Mouse (Mus musculus): Measurements from ENCODE around the gene Dennd6a.
A peak's percentile ranks its signal among the peaks of the same experiment; 100 is the strongest.

Dennd6a gene

DNA sequence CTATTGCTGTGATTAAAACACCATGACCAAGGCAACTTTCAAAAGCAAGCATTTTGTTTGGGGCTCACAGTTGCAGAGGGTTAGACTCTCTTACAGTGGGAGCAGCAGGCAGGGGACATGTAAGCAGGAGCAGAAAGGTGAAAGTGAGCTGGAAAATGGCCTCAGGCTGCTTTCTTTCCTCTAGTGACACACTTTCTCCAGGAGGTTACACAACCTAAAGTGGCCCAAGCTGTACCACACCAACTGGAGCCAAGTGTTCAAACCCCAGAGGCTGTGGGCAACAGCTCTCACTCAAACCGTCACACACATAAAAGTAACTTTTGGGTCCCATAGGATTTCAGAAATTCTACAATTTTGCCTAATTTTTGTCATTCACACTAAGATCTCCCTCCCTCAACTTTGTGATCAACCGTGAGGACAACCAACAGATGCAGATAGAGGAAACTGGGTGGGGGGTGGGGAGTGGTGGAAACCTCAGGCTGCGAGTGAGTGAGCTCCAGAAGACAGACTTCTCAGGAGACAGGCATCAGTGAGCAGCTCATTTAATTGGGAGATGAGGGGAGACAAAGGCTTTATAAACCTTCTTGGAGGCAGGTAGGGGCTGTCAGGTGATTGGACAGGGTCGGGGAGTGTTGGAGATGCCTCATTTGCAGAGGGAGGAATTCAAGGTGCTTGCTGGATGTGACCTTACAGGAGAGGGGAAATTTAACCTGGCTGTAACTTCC is 1.5 kb upstream of the Dennd6a start:
- DNase-seq (ENCODE audit: low read depth, low spot score), result no peak

DNA sequence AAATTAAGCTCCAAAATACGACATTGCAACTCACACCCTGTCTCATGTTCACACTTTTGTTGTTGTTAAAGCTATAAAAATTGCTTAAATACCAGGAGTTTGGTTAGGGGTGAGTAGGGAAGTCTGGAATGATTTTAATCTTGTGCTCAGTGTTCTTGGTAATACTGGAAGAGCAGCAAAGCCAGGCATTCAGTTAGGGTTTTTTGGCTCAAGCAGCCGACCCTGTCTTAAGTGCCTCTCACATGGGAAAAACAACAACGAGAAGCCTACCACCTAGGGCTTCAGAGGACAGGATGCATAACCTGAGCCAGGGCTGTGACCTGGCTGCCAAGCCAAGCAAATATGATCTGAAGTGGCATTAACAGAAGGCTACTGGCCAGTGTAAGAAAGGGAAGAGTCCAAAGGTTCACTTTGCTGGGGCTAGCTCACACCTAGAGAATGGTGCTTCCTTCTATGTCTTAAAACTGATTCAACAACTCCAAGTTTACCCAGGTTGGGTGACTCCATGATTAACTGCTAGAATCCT is 2.7 kb downstream of the Dennd6a start:
- DNase-seq (ENCODE audit: low read depth, low spot score), result no peak

DNA sequence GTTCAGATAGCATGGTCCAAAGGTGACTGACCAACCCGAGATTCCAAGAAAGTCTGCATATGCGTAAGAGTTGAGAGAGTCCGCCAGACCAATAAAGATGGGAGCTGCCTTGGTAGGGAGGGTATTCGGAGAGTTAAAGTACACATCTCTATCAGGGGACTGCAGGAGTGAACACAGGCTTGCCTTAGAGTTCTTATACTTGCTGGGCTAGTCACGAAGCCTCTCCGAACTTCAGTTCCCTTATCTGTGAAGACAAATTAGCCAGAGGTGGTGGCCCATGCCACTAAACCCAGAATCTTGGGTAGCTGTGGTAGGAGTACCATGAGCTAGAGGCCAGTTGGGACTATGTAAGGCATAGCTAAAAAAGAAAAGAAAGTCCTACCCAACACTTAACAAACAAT is 5.1 kb downstream of the Dennd6a start:
- DNase-seq (ENCODE audit: low read depth, low spot score), result peak; percentile 31

DNA sequence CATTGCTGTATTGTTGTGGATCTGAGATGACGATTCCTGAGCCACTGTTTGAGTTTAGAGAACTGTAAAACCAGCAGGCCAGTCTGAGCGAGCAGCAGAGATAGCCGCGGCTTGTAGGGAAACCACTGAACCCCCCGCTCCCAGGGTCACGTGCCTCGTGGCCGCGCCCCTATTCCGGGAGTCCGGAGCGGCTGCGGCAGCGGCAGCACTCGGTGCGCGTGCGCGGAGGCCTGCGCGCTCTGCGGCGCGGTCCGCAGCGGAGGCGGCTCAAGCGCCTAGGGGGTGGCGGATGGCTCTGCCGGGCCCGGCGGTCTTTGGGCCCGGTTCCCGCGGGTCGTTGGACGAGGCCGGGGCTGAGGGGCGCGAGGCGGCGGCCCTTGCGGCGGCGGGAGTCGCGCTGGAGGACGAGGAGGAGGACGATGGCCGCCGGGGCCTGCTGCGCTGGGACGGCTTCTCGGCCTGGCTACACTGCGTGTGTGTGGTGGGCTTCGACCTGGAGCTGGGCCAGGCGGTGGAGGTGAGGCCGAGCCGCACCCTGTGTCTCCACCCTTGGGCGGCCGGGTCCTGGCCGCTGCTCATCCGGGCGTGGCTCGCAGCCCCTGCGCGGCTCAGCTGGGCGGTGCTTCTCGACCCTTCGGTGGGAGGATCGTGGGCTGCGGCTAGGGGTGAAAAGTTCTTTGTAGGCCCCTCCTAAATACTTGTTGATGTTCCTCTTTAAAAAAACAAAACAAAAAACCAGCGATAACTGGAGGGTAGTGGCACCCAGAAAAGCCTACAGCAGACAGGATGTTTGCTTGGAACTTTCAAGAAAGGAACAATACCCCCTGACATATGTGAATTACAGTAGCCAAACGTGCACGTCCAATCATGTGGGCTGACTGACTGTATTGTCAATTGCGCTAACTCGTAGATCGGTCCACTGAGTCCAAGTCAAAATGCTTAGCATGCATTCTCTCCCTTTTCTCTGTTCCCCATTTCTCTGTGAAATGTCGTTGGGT is 6.0 kb downstream of the Dennd6a start:
- peak; percentile 90 for DNase-seq (ENCODE audit: low read depth, low spot score)

DNA sequence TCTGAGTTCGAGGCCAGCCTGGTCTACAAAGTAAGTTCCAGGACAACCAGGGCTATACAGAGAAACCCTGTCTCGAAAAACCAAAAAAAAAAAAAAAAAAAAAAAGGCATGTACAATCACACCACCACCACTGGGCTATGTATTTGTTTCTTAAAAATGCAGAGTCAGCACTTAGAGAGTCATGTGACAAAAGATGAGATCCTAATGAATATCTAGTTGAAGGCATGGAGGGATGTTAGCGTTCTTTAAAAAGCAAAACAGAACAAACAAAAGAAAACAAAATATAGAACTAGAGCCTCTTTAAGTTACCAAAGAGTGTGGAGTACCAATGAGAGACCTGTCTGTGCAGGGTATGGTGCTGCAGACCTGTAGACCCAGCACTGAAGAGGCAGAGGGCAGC is 10.0 kb downstream of the Dennd6a start:
- no peak for DNase-seq (ENCODE audit: low read depth, low spot score)

DNA sequence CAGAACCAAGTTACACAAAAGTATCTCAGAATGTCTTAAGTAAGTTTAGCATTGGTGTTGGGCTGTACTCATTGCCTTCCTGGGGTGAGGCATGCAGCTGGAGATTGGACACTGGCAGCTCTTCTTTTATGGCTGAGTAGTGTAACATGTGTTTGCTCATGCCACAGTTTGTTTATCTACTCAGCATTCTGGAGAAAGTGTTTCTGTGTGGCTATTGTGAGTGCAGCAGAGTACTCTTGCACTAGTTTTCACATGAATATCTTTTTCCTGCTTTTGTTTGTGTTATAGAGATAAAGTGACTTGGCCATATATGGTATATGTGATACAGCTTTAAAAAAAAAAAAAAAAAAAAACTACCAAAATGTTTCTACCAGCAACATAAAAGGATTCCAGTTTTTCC is 13.5 kb downstream of the Dennd6a start:
- DNase-seq (ENCODE audit: low read depth, low spot score), result no peak

DNA sequence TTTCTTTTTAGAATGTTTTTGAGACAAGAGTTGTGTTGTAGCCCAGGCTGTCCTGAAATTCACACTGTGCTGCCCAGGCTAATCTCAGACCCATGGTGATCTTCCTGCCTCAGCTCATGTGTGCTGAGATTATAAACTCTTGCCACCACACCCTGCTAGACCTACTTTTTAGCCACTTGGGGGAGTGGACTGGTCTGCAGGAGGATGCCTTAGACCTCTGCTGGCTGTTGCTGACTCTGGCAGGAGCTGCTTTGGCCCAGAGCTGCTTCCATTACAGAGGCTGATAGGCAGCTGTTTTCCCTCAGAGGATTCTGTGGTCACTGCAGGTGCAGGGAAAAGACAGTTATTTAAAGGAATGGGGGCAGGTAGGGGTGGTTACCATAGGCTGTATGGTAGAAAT is 17.7 kb downstream of the Dennd6a start:
- no peak for DNase-seq (ENCODE audit: low read depth, low spot score)

DNA sequence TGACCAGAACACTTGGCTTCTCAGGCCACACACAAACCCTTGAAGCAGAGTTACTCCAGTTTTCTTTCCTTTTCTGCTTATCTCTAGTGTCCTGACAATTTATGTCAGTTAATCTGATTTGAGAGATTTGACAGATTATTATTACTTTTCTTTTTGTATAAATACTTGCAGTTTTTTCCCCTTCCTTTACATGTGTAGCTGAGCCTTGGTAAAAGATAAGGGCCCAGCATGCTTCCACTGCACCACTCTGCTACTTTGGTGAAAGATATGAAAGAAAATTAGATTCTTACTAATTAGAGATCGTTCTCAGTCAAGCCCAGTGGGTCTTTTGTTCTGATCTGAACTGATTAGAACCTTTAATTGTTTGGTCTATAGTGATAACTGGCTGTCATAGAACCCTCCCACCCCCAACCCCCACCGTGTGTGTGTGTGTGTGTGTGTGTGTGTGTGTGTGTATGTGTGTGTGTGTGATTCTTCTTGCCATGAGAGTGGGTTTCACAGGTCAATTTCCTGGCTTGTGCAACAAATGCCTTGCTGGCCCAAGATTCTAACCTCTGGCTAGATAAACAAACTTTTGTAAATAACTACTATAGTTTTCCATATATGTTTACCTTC is 19.7 kb downstream of the Dennd6a start:
- no peak for DNase-seq (ENCODE audit: low read depth, low spot score)

DNA sequence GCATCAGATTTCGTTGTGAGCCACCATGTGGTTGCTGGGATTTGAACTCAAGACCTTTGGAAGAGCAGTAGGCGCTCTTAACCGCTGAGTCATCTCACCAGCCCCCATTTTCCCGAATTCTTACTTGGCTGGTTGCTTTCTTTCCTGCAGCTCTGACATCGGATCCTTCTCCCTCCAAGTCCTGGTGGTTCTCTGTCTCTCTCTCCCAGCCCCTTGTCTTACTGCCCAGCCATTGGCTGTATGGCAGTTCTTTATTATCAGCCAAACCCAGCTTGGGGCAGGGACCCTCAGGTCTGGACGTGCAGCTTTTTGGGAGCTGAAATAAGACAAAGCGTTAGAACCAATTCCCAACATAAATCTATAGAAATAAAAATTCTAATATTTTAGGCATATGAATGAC is 21.5 kb downstream of the Dennd6a start:
- peak; percentile 55 for DNase-seq (ENCODE audit: low read depth, low spot score)

DNA sequence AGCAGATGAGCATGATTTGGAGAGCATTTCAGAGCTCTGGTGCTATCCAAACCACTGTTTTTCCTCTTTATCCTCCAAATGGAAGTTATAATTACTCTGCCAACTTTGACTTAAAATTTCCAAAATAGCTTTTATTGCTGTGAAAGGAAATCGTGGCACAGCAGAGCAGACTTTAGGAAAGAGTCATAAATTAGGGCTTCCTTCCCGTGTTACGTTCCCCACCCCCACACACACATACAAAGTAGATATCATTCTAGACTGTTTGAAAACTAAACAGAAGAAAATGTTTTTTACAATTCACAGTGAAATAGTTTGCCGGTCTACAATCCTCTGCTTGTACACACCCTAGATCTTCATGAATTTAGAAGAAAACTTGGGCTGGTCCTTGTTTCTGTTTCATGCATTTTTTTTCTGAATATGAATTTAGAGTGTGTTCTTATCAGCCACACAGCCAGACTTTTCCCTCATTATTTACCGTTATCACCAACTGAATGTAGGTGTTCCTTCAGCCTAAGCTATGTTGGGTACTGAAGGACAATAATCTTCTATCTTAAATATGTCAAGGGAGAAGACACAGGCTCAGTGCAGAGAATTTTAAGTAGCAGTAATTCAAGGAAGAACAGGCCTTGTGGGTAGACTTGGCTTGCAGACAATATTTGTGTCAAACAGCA is 22.2 kb downstream of the Dennd6a start:
- DNase-seq (ENCODE audit: low read depth, low spot score), result no peak

DNA sequence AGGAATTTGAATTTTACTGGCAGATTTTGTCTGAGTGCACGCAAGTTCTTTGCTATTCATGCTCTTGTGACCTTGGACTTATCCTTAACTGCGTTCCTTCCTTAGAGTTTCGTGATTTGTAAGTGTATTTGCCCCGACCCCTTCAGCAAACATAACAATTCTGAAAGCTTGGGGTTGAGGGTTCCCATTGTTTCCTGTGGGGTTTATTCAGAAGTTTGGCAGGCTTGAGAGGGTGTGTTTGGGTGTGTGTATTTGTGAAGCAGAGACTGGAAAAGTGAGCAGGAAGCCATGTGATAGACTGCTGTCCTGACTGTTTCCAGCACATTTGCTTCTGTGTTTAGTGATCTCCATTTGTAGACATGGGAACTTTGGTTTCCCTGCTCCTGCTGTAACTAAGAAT is 31.7 kb downstream of the Dennd6a start:
- DNase-seq (ENCODE audit: low read depth, low spot score), result peak; percentile 92

DNA sequence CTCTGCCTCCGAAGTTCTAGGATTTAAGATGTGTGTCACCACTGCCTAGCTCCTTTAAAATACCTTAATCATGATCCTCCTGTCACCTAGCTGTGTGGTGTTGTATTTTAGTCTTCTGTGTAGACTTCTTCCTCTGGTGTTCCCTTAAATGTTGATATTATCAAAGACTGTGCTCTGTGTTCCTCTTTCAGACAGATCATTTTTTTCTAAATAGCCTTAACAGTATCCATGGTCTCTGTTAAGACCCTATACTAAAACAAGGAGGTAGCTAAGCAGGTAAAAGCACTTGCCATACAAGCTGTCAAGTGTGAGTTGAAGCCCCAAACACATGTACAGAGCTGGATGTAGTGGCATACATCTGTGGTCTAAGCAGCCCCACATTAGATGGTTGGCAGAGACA is 36.0 kb downstream of the Dennd6a start:
- no peak for DNase-seq (ENCODE audit: low read depth, low spot score)

DNA sequence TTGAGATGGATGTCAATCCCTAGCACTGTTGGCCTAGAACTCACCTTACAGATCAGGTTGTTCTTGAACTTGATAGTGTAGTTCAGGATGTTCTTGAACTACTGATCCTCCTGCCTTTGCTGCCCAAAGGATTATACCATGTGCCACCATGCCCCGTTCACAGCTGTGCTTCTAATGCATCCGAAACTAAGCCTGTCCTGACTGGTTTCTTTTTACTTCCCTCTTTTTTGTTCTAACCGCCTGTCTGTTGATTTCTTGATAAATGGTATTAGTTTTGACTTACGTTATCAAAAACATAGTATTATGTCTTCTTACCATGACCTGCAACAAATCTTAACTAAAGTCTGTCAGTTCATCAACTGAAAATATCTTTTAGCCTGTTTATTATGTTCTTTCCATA is 37.0 kb downstream of the Dennd6a start:
- no peak for DNase-seq (ENCODE audit: low read depth, low spot score)

DNA sequence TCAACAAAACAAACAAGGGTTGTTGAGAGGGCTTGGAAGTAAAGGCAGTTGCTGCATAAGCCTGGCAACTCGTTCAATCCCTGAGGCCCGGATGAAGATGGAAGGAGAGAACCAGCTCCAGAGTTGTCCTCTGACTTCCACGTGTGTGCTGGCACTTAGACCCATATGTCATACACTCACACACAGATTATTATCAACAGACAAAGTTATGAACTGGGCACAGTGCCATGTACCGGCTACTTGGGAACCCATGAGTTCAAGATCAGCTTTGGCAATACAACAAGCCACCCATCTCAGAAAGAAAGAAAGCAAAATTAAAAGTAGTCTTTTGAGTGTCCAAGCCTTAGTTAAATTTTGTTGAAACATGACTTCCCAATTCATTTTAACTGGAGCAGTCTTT is 51.6 kb downstream of the Dennd6a start:
- no peak for DNase-seq (ENCODE audit: low read depth, low spot score)

DNA sequence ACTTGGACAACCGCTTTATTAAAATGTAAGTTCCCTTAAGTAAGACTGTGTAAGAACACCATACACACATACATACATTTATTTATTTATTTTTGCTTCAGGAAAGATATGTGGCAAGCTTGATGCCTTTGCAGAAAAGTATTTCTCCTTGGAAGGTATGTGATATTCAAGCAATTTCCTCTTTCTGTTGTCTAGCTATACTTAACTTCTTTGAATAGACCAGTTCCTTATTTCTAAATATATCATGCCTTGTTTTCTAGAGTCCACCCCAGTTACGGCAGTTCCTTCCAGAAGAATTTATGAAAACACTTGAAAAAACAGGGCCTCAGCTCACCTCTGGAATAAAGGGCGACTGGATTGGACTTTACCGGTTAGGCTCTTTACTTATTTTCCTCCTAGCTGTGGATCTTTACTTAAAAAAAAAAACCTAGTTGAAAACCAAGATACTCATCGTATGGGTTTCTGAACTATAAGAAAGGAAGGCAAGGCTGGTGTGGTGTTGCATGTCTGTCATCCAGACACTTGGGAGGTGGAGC is 53.0 kb downstream of the Dennd6a start:
- no peak for DNase-seq (ENCODE audit: low read depth, low spot score)

DNA sequence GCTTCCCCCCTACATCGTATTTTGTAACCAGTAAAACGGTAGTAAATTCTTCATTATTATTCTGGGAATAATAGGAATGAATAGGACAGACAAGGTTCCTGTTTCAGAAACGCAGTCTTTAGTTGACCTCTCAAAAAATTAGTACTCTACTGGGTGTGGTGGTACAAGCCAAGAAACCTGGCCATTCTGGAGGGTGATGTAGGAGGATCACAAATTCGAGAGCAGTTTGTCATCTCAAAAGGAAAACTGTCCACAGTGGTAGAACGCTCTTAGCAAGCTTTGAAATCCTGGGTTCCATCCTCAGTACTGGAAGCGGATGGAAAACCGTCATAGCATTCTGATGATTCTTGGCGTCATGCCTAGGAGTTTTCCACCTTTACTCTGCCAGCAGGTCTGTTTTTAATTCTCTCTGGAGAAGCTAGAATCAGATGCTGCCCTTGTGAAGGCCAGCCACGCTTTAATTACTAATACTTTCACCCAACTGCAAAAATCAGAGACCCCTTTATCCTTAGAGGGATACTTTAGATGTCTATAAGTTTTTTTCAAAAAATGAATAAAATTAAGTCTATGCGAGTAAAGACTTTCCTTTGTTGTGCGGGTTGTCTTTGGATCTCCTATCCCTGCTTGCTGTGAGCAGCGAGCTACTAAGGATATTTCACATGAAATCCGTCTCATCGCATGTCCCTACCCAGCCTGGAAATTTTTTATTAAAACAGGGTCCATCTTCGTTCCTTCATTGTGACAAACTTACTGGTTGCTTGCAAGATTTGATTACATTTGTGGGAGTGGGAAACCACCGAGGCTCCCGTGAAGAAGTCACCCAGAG is 63.6 kb downstream of the Dennd6a start:
- no peak for DNase-seq (ENCODE audit: low read depth, low spot score)

DNA sequence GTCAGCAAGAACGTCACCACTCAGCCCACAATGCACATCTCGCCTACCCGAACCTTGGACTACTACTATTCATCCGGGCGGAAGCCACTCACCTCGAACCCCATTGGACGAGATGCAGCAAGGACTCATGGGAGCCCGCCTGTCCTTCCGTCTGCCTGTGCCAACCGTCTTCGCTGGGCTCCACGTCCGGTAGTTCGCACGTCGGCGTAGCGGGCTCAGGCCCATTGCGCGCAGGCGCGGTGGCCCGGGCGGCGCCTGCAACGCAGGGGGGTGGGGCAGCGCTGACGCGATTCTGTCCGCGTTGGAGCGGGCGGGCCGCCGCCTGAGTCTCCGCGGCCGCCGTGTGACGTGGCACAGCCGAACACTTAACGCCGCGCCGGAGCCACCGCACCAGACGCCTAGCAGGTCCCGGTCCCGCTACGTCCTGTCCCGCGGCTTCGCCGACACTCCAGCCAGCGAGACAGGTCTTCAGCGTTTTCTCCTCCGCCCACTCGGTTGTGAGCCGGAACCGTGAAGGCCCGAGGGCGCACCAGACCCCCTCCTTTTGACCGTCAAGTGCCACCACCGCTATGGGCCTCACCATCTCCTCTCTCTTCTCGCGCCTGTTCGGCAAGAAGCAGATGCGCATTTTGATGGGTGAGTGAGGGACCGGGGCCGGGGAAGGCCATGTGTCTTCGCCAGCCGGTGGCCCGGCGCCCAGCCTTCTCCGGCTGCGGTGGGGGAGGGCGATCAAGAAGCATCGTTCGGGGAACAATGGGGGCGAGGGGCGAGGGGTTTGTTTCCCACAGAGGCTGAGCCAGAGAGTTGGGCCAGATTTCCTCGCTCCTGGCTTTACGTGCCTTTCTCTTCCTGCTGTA is 64.4 kb downstream of the Dennd6a start, which contains the start of gene Arf4:
Arf4 (plus strand) TSS at position 224 of the 857 bp plus-strand sequence.
- DNase-seq (ENCODE audit: low read depth, low spot score), result peak; percentile 99

DNA sequence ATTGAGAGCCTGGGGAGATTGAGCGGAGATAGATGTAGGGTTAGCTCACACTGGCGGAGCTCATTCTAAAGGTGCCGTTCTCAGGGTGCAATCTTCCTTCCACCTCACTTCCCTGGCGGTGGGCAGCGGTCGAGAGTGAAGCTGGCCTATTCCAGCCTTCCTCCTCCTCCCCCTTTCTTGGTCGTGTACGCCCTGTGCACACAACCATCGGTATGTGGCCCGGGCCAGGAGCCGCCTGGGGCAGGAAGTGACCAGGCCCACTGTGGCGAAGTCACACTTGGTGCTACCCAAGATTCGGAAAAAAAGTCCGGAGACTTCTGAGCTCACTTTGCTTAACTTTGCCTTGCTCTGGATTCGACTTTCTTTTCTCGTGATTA is 65.0 kb downstream of the Dennd6a start:
- peak; percentile 75 for DNase-seq (ENCODE audit: low read depth, low spot score)

DNA sequence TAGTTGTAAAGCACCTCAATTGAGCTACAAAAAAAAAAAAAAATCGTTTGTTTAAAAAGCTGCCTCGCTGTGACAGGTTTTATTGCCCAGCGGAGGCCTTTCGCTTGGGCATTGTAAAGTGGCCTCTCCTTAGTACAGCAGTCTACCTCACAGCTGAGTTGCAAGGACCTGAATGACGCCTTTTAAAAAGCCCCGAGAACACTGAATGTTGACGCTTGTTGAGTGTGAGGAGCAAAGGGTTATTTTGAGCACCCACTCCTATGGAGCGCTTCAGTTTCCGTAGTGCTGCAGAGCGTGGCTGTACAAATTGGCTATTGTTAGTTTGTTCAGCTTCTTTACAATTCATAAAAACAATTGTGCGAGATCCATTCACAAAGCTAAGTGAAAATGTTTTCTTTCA is 65.6 kb downstream of the Dennd6a start:
- DNase-seq (ENCODE audit: low read depth, low spot score), result no peak
